Mouse (Mus musculus) cerebellum, adult (tissue): ENCODE measurements around the gene Ucn.

Experiments
- ATAC-seq: cut with Nextera tagmentation; 2 replicates; pipeline ENCODE4 v1.9.2; 2017; ENCODE audit warnings: mild to moderate bottlenecking, moderate library complexity, mixed read lengths; ENCODE audit not compliant: insufficient number of reproducible peaks, low FRiP score, low TSS enrichment

The Ucn gene

DNA sequence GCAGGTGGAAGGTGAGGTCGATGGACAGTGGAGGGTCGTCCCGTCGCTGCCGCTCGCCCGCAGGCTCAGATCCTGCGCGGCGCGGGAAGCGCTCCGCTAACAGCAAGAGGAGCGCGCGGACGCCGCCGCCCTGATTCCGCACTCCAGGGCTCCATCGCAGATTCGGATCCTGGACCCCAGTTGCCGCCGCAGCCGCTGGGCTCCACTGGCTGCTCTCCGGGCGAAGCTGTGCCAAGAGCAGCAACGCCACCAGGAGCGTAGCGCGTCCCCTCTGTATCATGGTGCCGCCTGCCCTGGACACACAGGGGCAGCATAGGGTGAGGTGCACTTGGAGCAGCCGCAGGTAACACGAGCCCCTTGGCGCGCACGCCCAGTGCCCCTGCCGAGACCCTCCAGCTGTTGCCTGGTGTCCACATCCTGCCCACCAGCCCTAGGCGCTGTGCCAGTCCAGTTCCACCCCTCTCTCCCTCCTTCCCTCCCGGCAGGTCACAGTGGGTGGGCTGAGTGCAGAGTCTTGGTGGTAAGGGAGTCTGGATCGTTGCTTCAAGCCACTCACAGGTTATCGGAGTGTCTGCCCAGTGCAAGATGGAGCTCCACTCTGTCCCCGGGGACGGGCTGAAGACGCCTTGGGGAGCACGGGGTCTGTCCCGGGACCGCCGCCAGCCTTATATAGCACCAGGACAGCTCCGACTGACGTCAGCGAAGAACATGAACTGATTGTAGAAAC lies at the start of gene Ucn:
Gene Ucn (minus strand): TSS at position 589 of the 727 bp plus-strand sequence.
- ATAC-seq: no peak; the same call in 1 of the 2 replicates

DNA sequence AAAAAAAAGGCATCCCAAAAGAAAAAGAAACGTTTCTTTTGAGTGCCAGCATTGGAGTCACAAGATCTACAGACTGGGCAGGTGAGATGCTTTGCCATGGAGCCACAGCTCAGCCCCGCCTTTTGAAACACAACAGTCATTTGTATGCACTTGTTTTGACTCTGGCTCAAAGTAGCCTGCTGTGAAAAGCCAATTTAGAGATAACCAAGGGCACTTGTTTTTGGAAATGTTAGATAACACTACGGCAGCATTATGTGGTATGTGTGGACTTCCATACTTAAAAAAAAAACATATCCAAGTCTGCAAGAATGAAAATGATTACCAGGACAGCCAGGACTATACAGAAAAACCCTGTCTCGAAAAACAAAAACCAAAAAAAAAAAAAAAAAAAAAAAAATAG lies 45.0 kb upstream of the Ucn start:
- no peak for ATAC-seq

DNA sequence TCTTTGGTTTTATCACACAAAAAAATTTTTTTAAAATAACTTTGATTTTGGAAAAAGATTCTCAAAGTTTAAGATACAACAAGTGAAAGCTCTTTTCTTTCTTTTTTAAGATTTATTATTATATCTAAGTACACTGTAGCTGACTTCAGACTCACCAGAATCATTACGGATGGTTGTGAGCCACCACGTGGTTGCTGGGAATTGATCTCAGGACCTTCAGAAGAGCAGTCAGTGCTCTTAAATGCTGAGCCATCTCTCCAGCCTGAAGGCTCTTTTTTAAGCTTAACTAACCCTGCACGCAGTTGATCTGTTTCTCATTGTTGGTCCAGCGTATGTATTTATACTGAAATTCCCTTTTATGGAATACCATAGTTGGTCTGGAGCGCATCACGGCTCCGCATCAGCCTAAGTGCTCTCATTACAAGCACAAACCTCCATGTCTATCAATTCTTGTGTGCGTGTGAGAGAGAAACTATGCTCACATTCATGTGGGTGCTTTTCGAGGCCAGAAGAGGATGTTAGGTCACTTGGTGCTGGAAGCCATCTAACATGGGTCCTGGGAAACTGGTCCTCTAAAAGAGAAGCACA lies 42.6 kb upstream of the Ucn start:
- no peak for ATAC-seq

DNA sequence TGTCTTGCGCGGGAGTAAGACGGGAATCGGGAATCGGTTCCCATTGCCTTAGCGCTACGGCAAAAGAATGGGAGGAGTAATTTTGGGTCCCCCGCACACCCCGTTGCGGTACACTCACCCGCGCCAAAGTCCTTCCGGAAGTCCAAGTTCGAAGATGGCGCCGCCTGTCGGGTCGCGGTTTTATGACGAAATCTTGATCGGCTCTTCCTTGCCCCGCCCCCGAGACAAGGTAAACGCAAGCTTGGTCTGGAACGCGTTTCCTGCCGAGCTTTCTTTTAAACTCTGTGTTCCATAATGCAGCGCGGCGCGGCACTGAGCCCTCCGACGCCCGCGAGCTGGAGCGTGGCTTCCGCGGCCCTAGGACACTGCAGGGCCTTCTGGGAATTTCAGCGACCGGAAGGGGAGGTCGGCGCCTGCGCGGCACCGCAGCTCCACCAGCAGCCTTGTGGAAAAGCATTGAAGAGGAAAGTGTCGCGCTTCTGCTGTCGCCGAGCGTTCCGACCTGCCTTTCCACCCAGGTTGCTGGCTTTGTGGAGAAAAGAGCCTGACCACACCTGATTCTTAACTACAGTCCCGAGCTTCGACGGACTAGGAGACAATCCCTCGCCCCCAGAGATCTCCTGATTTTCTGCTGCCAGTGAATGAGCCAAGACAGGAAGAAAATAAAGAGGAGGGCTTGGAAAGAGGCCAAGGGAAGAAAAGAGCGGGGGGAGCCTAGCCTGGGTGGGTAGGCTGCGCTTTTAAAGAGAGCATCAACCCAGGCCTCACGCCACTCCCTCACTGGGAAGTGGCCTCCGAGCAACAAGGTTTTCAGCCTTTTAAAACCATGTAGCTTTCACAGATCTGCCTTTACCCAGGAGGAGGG lies 41.4 kb upstream of the Ucn start, which contains the start of the genes Gm29609 and Gtf3c2:
Gene Gm29609 (minus strand): TSS at position 146 of the 865 bp plus-strand sequence.
Gene Gtf3c2 (minus strand): TSS at position 379 of the 865 bp plus-strand sequence.
- ATAC-seq: peak; percentile 98

DNA sequence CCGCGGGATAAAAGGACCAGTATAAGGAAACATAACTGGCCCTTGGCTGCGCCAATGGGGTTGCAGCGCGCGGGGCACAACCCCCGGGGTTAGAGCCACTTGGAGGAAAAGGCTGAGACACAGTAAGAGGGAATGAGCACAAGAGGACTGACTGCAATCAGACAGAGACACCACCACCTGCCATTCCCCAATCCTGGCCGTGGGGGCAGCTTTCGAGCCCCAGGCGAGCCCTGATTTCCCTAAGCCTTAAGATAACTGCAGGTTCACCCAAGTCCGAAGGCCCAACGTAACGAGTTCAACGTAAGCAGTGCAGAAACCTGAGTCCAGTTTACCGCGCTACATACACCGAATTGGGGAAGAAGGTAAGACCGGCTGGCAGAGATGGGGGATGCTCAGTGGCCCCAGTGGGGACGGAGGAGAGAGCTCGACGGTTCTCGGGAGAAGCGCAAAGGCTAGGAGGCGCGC lies 40.7 kb upstream of the Ucn start:
- ATAC-seq: peak; percentile 8

DNA sequence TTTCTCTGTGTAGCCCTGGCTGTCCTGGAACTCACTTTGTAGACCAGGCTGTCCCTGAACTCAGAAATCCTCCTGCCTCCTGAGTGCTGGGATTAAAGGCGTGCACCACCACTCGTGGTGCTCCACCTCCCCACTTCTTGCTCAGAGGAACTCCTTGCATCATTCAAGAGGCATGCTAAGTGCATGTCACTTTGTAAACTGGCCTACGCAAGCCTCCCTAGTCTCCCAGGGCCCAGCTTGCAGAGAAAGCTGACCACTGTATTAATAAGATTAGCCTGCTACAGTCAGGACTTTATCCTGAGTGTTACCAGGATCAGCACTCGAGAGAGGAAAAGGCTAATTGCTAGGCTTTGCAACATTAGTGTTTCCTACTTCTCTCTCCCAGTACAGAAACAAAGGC lies 30.0 kb upstream of the Ucn start:
- no peak for ATAC-seq

DNA sequence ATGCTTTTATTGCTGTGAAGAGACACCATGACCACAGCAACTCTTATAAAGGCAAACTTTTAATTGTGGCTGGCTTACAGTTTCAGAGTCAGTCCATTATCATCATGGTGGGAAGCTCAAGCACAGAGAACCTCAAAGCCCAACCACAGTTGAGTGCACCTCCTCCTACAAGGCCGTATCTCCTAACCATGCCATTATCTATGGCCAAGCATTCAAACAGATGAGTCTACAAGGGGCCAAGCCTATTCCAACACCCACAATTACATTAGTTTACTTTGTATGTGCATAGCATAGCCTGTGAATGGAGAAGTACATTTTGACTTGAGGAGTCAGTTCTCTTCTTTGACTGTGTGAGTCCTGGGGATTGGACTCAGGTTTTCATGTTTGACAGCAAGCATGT lies 26.2 kb upstream of the Ucn start:
- ATAC-seq: no peak

DNA sequence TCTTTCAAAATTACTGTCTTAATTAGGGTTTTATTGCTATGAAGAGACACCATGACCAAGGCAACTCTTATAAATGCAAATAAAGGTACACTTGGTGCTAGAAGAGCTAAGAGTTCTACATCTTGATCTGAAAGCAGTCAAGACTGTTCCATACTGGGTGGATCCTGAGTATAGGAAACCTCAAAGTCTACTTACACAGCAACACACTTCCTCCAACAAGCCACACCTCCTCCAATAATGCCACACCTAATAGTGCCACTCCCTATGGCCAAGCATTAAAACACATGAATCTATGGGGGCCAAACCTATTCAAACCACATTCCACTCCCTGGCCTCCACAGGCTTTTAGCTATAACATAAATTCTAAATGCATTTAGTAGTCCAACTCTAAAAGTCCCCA lies 23.8 kb upstream of the Ucn start:
- ATAC-seq: no peak

DNA sequence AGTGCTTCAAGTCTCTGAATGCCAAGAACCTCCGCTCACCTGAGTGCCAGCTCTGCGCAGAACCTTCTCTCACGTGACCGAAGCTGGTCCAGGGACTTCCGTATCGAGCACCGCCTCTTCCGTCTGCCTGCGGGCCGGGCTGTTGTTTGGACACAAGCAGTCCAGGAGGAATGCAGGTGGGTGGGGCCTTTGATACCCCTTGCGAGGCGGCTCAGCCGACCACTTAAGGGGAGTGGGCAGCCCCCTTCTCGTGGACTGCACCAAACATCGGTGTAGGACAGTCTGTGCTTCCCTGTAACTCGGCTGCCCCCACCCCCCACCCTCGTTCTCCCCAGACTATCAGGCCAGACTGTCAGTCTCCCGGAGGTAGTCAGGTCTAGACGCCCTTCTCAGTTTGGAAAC lies 15.5 kb upstream of the Ucn start, which contains the start of gene Mpv17:
Gene Mpv17 (minus strand): TSS at position 100 of the 402 bp plus-strand sequence.
- ATAC-seq: peak; percentile 92

DNA sequence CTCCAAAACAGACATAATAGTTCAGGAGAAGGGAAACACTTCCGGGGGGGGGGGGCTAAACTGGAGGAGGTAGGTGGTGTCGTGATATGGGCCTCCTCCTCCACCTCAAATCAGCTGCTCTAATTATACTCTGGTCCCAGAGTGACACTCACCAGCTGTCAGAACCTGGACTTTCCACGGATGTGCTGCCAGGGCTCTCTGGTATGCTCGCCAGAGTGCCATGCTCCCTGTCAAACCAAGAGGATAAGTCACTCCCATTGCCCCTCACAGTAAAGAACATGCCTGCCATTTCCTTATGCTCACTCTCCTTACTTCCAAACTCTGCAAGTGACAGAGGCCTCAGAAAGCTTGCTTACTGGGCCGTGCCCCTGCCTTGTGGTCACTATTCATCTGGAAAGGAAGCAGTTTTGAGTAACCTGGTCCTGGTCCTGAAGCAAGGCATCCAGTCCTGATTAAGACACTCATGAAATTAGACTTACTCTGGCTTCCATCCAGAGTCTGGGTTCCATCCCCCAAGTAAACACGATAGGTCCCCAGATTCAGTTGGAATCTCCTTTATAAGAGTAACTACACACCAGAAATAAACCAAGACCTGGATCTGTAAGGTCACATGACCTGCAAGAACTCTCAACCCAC lies 15.0 kb upstream of the Ucn start:
- ATAC-seq: peak; percentile 29

DNA sequence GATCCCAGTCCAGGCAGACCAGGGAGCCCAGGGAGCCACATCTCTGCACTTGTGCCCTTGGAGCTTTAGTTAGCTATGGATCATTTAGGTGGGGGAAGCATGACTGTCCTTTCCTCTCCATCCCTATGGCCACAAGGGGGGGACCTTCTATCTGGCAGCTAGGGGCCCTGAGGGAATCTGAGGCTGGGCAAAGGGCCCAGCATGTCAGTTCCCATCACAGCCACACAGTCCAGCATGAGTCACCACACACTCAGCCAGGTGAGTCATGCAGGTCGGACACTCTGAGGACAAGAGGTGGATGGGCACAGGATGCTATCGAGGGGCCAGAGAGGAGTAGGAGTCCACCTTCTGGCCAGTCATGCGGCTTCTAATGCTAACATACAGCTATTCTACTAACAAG lies 13.1 kb upstream of the Ucn start:
- peak; percentile 61; the same call in 1 of the 2 replicates for ATAC-seq

DNA sequence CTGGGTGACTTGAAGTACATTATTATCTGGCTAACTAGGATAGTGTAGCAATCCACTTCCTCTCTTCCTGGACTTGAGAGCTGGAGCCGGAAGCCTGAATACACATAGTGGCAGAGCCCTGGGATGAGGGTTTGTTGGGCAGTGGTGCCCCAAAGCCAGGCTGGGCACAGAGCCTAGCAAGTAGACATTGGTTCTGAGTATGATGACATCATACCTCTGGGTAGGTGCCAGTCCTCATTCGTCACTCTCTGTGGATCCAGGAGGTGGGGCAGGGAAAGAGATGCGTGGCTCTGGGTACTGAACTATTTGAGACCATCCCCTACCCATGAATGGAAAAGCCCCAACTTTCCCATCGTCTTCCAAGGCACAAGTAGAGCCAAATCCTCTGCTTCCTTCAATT lies 11.2 kb upstream of the Ucn start:
- no peak for ATAC-seq

DNA sequence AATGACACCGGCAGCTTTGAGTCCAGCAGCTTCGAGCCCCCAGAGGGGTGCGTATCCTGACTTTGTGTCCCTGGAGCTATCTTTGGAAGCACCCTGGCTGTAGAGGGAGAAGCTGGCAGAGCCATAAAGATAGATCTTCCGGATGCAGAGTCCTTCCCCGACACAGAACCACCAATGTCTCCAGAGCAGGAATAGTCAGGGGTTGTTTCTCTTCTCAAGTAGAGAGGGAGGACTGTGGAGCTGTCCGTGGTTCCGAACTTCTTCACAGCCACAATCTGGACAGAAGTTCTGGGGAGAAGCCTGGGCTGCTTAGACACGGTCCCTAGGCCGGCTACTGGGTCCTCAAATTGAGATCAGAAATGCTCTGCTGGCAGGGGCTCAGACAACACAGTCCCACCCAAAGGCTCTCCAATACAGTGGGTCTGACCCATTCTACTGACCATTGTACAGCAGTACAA lies 368 bp upstream of the Ucn start:
- ATAC-seq: no peak

DNA sequence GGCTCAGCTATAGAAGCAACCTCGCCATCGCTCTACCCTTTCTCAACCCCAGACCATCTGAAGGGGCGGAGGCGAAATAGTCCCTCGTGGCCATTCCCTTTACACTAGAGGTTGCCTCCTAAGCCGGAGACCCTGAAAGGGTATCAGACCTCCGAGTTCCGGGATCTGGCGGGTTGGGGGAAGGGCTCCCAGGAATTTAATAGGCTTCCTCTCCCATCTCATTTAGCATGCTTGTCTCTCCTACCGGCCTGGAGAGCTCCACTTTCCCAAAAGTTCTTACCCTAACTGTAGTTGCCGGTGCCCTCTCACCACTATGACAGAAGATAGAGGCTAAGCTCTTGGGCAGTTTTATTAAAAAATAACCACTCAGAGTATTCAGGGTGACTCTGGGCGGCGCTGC lies 971 bp downstream of the Ucn start:
- no peak for ATAC-seq

DNA sequence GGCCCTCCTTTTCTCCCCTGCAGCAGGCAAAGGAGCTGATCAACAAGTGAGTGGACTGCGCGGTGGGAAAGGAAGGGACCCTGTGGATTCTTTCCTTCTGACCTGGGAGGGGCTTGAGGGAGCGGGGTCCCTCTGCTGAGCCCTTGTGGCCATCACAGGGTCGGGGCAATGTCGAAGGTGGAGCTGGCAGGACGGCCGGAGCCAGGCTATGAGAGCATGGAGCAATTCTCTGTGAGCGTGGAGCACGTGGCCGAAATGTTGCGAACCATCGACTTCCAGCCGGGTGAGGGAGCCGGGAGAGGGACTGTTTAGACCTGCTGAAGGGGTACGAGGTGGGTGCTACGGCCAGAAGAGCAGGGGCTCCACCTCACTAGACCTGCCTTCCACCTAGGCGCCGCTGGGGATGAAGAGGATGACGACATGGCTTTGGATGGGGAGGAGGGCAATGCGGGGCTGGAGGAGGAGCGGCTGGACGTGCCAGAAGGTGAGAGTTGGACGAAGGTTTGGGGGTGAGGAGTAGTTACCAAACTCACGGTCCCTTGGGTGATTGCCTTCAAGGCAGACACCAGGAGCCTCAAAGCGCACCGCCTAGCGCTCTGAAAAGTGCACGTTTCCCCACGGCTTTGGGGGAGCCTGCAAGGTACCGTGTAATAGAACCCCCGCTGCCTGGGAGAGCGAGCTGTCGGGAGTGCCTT lies 1.8 kb downstream of the Ucn start:
- ATAC-seq: no peak

DNA sequence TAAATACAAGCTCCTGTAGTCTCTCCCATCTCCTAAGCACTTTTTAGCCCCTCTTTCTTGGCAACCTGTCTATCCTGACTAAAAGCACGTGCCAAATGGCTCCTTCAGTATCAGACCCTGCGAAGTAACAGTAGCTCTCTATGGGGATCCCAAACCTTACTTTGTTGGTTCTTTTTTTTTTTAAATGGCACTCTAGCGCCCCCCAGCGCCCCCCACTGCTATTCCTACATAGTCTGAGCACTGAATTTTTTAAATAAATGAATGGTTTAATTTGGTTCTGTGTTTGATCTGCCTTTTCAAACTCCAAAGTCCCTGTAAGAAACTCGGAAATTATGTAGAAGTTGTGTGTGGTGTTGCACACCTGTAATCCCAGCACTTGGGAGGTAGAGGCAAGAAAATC lies 12.6 kb downstream of the Ucn start:
- no peak for ATAC-seq

DNA sequence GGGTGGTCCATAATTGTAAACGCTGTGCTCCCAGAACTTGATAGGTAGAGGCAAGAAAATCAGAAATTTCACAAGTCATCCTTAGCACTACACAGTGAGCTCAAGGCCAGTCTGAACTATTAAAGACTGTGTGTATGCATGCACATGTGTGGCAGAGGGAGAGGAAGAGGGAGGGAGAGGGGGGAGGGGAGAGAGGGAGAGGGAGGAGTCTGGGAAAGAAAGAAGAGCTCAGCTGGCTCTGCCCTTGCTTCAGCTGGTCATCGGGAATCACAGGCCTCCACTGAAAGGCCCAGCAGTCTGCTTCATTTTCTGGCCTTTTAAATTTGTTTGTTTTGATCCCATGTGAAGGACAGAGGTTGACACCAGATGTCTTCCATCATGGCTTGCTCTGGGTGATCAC lies 15.1 kb downstream of the Ucn start:
- no peak for ATAC-seq

DNA sequence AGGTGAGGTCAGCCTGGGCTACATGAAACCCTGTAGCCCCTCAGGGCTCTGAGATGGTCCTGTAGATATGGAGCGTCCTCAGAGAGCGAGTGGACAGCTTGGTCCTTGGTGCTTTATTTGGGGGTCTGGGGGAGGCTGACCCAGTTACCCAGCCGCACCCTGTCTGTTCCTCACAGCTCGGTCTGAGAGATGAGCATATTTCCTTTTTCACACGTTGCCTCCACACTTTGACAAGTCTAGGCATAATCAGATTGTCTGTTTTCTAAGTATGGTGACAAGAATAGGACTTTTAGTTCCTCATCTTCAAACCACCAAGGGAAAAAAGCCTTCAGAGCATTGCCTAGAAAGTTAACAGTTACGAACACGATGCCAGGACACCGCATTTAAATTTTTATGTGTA lies 17.5 kb downstream of the Ucn start:
- ATAC-seq: no peak

DNA sequence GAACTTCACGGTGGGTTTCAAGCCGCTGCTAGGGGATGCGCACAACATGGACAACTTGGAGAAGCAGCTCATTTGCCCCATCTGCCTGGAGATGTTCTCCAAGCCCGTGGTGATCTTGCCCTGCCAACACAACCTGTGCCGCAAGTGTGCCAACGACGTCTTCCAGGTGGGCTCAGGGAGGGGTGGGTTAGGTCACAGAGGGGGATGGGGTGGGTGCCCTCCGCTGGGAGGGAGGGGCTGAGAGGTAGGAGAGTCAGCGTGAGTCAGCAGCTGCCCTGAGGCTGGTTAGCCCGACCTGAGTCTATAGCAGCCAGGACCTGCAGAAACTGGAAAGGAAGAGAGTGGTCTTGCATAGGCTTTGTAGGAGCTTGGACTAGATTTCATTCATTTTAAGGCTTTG lies 21.7 kb downstream of the Ucn start:
- no peak for ATAC-seq

DNA sequence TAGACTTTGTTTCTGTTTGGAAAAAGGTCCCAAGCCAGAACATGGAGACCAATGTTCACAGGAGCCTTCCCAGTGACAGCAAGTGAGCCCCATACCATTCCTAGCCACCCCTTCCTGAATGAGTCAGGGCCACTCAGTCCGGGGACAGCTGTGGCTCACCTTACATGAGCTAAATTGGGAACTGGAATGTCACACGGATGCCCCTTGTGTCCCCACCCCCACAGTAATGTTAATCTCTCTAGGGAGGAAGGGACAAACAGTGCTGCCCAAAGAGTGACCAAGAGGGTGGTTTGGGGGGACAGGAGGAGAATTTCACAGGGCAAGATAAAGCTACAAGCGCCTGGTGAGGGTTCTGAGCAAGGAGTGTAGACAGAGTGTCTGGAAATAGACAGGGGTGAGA lies 22.3 kb downstream of the Ucn start, which contains the start of gene Trim54:
Gene Trim54 (plus strand): TSS at position 359 of the 400 bp plus-strand sequence.
- no peak for ATAC-seq
